Mouse (Mus musculus): ENCODE measurements around the gene Rgs7.

Rgs7 gene

DNA sequence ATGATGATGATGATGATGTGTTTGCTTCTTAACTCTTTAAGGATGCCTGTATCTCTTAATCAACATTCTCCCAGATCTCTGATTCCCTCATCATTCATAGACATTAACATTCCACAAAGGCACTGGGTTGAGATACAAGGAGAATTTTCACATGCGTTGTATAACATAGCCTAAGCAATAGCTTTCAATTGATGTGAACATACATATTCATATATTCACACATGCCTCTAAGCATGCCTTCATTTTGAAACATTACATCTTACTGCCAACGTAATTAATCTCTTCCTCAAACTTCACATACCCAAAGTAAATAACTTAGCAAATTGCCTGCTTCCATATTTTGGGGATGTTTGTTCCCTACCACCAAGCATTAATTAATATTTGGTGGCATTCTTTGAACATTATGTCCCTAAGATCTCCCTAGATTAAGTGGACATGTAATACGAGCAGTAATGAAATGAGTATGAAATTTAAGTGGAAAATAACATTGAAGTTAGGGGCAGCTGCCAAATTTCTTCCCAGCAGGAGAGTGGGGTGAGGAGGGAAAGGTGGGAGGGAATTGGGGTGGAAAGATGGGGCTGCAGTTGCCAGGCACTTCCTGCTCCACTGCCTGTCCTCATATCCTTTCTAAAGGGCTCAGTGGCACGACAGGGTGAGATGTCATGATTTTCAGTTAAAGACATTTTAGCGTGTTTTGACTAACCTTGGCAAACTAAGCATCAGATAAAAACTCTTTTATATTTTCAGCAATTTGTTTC, 317.2 kb downstream of the Rgs7 start:
- peak; percentile 46 for DNase-seq

DNA sequence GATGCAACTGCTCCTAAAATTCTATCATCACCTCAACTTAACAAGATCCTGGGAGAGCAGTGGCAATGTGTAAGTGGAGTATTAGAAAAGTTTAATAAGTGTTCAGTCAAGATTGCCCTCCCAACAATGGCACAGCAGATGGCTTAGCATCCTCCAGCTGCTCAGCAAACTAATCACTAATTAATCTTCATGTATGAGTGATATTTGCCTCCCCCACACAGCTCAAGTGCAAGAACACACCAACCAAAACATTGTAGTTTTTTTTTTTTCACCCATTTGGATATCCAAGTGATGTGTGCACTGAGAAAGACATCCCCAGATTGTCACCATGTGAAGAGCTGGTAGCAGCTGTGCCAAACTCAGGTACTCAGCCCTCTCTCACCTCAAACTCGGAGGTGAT, 336.8 kb downstream of the Rgs7 start:
- DNase-seq = no peak

DNA sequence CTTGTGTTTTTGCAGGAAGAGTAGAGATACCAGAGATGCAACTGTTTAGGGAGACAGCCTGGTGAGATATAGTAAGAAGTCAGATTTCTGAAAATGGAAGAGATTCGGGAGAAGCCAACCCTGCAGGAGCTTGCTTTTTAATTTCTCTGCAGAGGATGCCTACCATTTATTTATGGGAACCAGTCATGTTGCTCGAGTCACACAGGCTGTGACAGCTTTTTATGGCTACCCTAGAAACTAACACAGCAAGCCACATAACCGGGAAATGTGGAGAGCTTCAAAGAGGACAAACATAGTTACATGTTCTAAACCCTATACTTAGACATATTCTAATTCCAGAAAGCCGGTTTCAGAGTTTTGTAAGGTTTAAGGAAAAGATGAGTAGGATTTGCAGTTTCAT, 349.2 kb downstream of the Rgs7 start:
- DNase-seq = no peak

GRCm38 (mm10) chr1:175128525-175128924, 363.8 kb downstream of the Rgs7 start:
- DNase-seq = peak; percentile 58

DNA sequence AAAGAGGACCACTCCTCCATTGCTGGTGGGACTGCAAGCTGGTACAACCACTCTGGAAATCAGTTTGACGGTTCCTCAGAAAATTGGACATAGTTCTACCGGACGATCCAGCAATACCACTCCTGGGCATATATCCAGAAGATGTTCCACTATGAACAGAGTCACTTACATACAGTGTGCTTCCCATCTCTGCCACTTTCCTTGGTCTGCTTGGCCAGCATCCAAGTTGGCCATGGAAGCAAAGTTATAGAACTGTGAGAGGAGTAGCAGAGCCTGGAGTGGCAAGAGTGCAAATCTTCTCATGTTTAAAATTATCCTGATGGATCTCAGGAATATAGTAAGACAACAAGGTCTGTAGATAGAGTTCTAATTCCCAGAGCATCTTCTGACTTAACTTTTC, 367.9 kb downstream of the Rgs7 start:
- peak; percentile 15 for DNase-seq

GRCm38 (mm10) chr1:175118904-175119555, 373.3 kb downstream of the Rgs7 start:
- DNase-seq = peak; percentile 20

GRCm38 (mm10) chr1:175108270-175108860, 383.9 kb downstream of the Rgs7 start:
- DNase-seq = no peak

GRCm38 (mm10) chr1:175106315-175106714, 386.0 kb downstream of the Rgs7 start:
- no peak for DNase-seq

GRCm38 (mm10) chr1:175105426-175105825, 386.9 kb downstream of the Rgs7 start:
- no peak for DNase-seq

DNA sequence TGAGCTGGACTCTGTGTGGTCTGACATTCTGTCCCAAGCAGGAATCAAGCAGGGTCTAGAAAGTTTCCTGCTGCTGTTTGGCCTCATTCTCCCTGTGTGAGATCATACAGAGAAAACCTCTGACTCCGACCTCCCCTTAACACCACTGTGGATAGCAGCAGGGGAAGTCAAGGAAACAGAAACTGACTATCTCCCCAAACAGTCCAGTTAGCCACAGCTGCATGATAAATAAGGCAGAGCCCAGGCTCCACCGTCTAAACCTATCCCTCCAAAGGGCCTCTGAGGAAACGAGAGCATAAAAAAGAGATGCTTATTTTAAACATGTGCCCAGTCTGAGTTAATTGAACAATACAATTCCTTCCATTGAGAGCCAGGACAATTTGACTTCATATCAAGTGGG, 395.3 kb downstream of the Rgs7 start:
- DNase-seq = no peak

GRCm38 (mm10) chr1:175082104-175082503, 410.2 kb downstream of the Rgs7 start:
- DNase-seq = no peak

GRCm38 (mm10) chr1:175079819-175080608, 412.3 kb downstream of the Rgs7 start:
- no peak for DNase-seq

- no peak for DNase-seq
These were observed 418.6 kb downstream of the Rgs7 start for GRCm38 (mm10) chr1:175073500-175074232.

GRCm38 (mm10) chr1:175069758-175070290, 422.5 kb downstream of the Rgs7 start:
- no peak for DNase-seq

DNA sequence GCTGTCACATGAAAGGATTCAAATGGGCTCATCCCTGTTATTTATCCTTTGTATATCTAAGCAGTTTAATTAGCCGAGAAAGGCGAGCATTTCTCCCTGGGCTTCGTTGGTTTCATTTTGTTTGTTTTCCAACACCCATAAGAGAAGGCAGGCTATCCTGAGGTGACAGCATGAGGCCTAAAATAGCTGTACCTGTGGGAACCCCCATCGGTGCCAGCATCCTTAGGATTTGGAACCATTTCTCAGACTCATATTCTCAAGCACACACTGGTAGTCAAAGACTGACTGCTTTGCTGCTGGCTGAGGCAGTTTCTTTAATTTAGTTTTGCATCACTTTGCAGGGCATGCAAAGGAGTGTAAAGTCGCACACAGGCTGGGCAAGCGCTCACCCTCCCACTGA, 443.2 kb downstream of the Rgs7 start:
- DNase-seq = no peak

DNA sequence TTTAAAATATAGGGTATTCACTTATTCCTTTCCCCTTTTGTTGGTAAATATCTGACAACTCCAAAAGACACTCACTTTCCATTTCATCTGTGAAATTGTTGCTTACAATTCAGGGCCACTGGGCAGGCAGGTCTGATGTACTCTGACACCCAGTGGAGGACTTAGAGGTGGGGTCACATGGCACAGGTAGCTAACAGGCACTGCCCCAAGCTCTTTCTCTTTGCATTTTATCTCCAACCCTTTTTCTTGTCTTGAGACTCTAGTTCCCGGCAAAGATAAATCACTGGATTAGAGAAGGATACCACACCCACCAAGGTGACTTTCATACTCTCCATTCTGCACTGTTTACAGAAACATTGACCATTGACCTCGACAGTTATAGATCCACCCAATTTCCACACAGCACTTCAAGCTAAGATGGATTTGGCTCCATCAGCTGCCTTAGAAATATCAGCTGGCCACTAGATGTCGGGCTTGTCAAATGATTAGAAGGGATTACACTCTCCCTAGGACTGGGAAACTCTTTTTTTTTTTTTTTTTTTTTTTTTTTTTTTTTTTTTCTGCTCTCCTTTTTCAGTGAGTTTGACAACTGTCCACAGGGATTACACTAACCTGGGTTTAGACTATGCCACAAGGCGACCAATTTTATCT, 451.0 kb downstream of the Rgs7 start:
- peak; percentile 51 for DNase-seq

- no peak for DNase-seq
These were observed 452.3 kb downstream of the Rgs7 start for GRCm38 (mm10) chr1:175040038-175040437.

GRCm38 (mm10) chr1:175039567-175039966, 452.7 kb downstream of the Rgs7 start:
- no peak for DNase-seq

- no peak for DNase-seq
These were observed 456.8 kb downstream of the Rgs7 start for GRCm38 (mm10) chr1:175035461-175035860.

- DNase-seq = no peak
These were observed 460.3 kb downstream of the Rgs7 start for GRCm38 (mm10) chr1:175032015-175032414.

DNA sequence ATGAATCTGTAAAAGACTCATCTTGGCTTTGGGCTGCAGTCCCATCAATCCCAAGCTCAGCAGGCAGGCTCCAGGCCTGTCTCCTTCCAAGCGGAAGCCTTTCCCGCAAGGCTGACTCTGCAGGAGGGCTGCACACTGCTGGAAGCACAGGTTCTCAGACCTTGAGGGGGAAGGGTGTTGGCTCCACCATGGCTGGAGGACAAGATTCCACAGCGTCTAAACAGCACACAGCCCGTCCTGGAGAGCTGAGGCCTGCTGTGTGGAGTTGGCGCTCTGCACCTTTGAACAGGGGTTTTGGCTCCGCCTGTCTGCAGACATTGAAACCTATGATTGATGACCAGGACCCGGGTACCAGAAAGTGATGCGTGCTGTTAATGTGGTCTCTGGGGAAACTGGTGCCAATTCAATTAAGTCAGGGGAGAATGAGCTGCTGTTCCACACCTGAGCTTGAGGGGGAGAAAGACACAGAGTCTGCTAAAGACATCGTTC, 463.5 kb downstream of the Rgs7 start:
- DNase-seq = no peak

- no peak for DNase-seq
These were observed 464.0 kb downstream of the Rgs7 start for GRCm38 (mm10) chr1:175028267-175028666.
